Mouse (Mus musculus): ENCODE measurements at regions not wholly inside any gene's neighbourhood (a gene's known extent, or its start where the extent isn't known, plus 50 kb on each side); places are given as distances from the start of the nearest gene placed in this dataset.

GRCm38 (mm10) chr15:87091048-87091777, 452.9 kb upstream of the Fam19a5 start:
- no peak for DNase-seq (ENCODE audit: low read depth, low spot score)

- no peak for DNase-seq (ENCODE audit: low read depth, low spot score)
Measured at GRCm38 (mm10) chr15:87097206-87097605, 446.9 kb upstream of the Fam19a5 start.

GRCm38 (mm10) chr15:87101146-87101545, 443.0 kb upstream of the Fam19a5 start:
- no peak for DNase-seq (ENCODE audit: low read depth, low spot score)

- no peak for DNase-seq (ENCODE audit: low read depth, low spot score)
Measured at GRCm38 (mm10) chr15:87102211-87102610, 441.9 kb upstream of the Fam19a5 start.

GRCm38 (mm10) chr15:87105951-87106350, 438.1 kb upstream of the Fam19a5 start:
- DNase-seq (ENCODE audit: low read depth, low spot score): no peak

GRCm38 (mm10) chr15:87107701-87108100, 436.4 kb upstream of the Fam19a5 start:
- DNase-seq (ENCODE audit: low read depth, low spot score): no peak

GRCm38 (mm10) chr15:87108411-87108810, 435.7 kb upstream of the Fam19a5 start:
- no peak for DNase-seq (ENCODE audit: low read depth, low spot score)

- DNase-seq (ENCODE audit: low read depth, low spot score): no peak
Measured at GRCm38 (mm10) chr15:87122656-87123055, 421.4 kb upstream of the Fam19a5 start.

GRCm38 (mm10) chr15:87125427-87126148, 418.5 kb upstream of the Fam19a5 start:
- no peak for DNase-seq (ENCODE audit: low read depth, low spot score)

- no peak for DNase-seq (ENCODE audit: low read depth, low spot score)
Measured at GRCm38 (mm10) chr15:87138870-87139269, 405.2 kb upstream of the Fam19a5 start.

- no peak for DNase-seq (ENCODE audit: low read depth, low spot score)
Measured at GRCm38 (mm10) chr15:87169136-87169535, 375.0 kb upstream of the Fam19a5 start.

- no peak for DNase-seq (ENCODE audit: low read depth, low spot score)
Measured at GRCm38 (mm10) chr15:87170890-87171289, 373.2 kb upstream of the Fam19a5 start.

GRCm38 (mm10) chr15:87173096-87173495, 371.0 kb upstream of the Fam19a5 start:
- DNase-seq (ENCODE audit: low read depth, low spot score): no peak

- DNase-seq (ENCODE audit: low read depth, low spot score): no peak
Measured at GRCm38 (mm10) chr15:87178646-87179045, 365.5 kb upstream of the Fam19a5 start.

- no peak for DNase-seq (ENCODE audit: low read depth, low spot score)
Measured at GRCm38 (mm10) chr15:87180836-87181235, 363.3 kb upstream of the Fam19a5 start.

- no peak for DNase-seq (ENCODE audit: low read depth, low spot score)
Measured at GRCm38 (mm10) chr15:87184248-87184647, 359.9 kb upstream of the Fam19a5 start.

- DNase-seq (ENCODE audit: low read depth, low spot score): no peak
Measured at GRCm38 (mm10) chr15:87188816-87189455, 355.2 kb upstream of the Fam19a5 start.

GRCm38 (mm10) chr15:87191901-87192300, 352.2 kb upstream of the Fam19a5 start:
- no peak for DNase-seq (ENCODE audit: low read depth, low spot score)

GRCm38 (mm10) chr15:87196306-87196893, 347.7 kb upstream of the Fam19a5 start:
- DNase-seq (ENCODE audit: low read depth, low spot score): no peak

- DNase-seq (ENCODE audit: low read depth, low spot score): no peak
Measured at GRCm38 (mm10) chr15:87199641-87200040, 344.5 kb upstream of the Fam19a5 start.

GRCm38 (mm10) chr15:87200282-87201048, 343.6 kb upstream of the Fam19a5 start:
- DNase-seq (ENCODE audit: low read depth, low spot score): no peak
